Mouse (Mus musculus): ENCODE measurements around the gene Iqca.

Iqca gene

GRCm38 (mm10) chr1:90131982-90132381 is 21.2 kb downstream of the Iqca start:
- DNase-seq, result no peak

GRCm38 (mm10) chr1:90124561-90124960 is 28.6 kb downstream of the Iqca start:
- no peak for DNase-seq

- DNase-seq, result no peak
Observed at GRCm38 (mm10) chr1:90120706-90121105, 32.5 kb downstream of the Iqca start.

- DNase-seq, result peak; percentile 71
Observed at GRCm38 (mm10) chr1:90119214-90119613, 34.0 kb downstream of the Iqca start.

DNA sequence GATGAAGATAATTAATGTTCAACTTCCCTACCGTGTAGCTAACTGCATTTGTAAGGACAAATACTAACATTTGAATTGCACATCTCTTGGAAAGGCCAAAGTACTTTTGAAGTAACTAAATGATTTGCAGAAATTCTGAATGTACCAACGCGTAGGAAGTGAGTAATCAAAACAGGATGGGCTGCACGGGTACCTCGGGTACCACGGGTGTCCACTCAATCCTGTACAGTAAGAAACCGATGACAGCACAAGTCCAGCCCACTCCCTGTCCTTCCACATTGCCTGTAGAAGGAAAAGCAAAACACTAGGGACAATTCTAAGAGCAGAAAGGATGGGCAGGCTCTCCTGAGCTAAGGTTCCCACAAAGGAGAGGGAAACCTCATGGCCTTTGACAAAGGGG is 36.0 kb downstream of the Iqca start:
- no peak for DNase-seq

- DNase-seq, result no peak
Observed at GRCm38 (mm10) chr1:90114586-90114985, 38.6 kb downstream of the Iqca start.

- no peak for DNase-seq
Observed at GRCm38 (mm10) chr1:90113655-90114244, 39.5 kb downstream of the Iqca start.

DNA sequence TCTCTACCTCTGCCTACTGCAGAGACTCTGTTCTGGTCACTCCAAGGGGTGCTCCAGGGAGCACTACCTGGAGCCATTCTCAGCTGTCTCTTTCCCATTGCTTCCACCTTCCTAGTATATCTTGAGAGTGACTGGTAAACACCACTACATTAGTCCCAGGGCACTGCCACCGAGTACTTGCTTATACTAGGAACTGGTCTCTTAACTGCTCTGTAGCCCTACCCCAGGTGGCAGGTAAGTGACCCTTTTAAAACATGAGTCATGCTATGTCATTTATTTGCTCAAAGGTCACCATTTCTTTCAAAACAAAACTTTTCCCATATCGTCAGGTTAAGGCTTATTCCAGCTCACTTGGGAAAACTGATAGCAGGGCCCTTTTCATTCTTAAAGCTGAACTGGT is 40.5 kb downstream of the Iqca start:
- no peak for DNase-seq

- no peak for DNase-seq
Observed at GRCm38 (mm10) chr1:90111198-90111839, 41.9 kb downstream of the Iqca start.

DNA sequence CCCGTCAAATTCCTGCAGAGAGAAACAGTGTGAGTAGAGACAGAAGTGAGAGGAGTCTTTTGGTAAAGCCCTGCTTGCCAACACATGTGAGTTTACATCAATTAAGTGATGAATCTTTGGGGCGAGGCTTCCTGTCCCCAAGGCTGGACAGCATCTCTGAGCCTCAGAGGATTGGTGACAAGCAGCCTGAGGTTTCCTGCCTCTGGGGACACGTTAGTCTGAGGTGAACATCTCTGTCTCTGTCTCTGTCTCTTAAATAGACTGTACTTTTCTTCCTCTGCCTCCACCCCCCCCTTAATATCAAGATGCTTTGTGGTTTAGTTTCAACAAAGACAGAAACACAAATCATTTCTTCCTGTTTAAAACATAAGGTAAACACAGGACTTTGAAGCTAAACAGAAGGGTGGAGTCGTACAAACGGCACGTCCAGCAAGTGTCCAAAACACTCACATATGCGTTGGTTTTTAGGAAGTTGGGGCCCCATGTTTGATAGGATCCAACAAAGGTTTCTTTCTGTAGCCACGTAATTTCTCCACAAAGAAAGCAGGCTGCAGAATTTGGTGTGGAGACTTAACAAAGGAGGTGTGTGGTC is 49.2 kb downstream of the Iqca start:
- no peak for DNase-seq

GRCm38 (mm10) chr1:90100360-90101232 is 52.6 kb downstream of the Iqca start:
- DNase-seq, result no peak

DNA sequence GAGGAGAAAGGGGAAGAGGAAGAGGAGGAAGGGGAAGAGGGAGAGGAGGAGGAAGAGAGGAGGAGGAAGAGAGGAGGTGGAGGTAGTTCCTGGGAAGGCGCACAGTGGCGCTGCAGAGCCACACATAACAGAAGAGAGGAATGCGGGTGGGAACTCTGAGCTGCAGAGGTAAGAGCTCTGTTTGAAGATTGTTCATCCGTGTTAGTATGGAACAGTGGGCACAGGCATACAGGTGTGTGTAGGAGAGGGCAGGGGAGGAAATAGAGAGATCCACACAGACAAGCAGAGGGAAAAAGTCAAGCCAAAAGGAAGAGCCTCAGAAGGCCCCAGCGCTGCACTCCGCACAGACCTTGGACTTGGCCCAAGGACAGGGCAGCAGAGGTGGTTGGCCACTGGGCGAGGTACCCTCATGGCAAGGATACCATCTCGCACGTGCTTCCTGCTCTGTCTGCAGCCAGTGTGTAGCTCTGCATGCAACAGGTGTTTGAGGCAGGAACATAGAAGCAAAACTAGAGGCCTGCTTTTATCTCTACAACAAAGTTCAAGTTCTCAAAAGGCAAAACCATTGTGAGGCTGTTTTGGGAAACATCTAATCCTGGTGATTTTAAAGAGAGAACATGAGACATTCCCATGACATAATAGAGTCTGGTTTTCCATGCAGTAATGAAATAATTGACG is 60.2 kb downstream of the Iqca start:
- no peak for DNase-seq

DNA sequence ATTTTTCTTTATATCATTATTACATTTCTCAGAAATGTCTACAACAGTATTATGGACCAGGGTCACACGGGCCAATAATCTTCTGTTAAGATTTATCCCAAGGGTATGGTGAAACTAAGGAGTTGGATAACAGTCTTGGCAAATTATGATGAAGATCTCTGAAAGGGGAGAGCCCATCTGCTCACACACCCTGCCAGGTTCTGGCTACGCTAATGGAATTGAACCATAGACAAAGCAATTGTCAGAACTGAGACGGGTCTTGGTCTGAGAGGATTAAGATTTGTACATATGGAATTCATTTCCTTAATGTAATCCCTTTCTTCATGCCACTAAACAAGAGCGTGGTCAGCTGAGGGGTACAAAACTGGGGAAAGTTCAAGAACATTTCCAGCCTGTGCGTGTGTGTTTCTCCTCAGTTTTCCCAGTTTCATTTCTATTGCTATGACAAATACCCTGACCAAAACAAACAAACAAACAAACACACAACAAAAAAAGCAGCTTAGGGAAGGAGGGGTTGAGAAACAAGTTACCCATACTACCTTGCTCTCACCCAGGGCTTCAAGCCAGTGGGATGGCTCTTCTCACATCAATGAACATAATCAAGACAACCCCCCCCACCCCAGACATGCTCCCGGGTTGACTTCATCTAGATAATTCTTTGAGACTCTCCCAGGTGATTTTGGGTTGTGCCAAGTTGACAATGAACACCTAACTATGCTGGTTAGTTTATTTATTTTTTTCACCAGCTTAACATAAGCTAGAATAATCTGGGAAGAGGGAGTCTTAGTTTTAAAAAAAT is 64.8 kb downstream of the Iqca start:
- no peak for DNase-seq

- DNase-seq, result no peak
Observed at GRCm38 (mm10) chr1:90086461-90086860, 66.7 kb downstream of the Iqca start.

- DNase-seq, result no peak
Observed at GRCm38 (mm10) chr1:90085526-90086157, 67.6 kb downstream of the Iqca start.

- DNase-seq, result no peak
Observed at GRCm38 (mm10) chr1:90076291-90076690, 76.9 kb downstream of the Iqca start.

DNA sequence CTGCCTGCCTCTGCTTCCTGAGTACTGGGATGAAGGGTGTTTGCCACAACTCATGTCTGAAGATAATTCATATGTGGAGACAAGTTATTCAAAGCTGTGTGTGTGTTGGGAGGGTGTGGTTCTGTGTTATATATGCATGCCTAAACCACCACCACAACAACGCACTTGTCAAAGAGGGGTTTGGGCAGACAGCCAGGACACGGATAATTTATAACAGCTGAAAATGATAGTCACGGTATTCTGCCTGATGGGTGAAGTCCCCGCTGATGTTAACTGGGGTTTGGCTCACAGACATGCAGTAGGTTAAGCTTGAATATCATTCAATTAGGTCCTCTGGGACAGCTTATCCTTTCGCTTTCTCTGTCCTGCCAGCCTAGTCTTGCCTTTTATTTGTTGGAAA is 78.4 kb downstream of the Iqca start:
- no peak for DNase-seq

DNA sequence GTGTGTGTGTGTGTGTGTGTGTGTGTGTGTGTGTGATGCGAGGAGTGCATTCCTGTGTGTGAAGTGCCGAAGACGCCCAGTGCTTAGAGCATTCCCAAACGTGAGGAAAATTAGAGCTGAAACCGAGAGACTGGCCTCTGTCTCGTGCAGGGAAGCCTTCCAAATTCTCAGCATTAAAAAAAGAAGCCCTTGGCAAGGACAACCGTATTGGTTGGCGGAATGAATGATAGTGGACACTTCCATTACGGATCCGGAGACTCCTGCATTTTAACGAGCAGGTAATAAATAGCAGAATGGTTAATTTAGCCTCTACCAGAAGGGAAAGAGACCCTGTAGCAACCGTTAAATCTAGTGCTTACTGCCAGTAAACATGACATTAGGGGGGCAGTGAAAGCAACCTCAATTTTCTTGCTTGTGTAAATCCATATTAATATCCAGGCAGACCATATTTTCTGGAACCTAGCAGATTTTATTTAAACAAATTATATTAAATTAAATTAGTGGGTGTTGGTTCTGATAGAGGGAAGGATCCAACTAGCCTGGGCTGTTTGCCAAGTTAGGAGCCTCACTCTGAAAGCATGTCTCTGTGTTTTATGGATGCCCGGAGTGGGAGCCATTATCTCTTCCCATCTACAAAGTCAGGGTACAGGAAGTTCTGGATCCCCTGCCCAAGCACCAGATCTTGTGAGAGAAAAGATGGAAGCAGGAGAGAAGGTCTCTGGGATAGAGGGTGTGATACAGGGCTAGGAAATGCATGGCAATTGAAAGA is 81.2 kb downstream of the Iqca start:
- DNase-seq, result no peak

DNA sequence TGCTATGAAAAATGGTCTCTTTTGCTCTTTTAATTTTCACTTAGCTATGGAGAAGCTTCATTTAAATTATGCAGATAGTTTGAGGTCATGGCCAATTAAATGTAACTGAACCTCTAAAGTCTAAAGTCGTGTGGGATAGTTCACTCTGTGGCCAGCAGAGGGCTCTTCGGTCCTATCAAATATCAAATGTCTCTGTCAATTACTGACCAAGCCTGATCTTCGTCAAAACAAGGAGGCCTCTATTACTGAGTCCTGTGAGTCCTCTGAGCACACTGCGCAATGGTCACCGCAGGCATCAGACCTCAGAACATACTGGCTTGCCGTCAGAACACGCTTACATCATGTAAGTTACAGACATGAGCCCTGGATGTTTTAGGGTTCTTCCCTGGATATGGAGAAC is 92.6 kb downstream of the Iqca start:
- peak; percentile 79 for DNase-seq

- no peak for DNase-seq
Observed at GRCm38 (mm10) chr1:90060054-90060453, 93.1 kb downstream of the Iqca start.

DNA sequence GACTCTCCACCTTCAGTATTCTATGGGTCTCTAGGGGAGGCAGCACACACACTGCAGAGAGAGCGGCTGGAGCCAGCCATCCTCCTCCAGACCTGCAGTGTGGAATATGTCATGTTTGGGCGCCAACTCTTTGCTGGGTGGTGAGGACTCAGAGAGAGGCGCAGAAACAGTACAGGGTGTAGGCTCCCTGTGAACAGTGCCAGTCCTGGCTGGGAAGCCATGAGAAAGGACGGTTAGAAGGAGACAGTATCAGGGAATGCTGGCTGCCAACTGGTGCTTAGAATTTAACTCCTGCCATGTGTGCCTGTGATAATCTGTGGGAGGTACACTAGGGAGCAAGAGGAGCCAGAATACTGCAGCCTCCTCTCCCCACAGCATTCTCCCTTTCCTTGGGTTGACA is 98.2 kb downstream of the Iqca start:
- DNase-seq, result no peak

All from embryo, embryonic 11 days (tissue).